Mouse (Mus musculus): ENCODE measurements around the gene Man1c1.

Gene Man1c1

GRCm38 (mm10) chr4:134579212-134579611 lies 124.9 kb downstream of the Man1c1 start:
- DNase-seq (ENCODE audit: low spot score in 2 of 2), result no peak

GRCm38 (mm10) chr4:134578407-134578806 lies 125.7 kb downstream of the Man1c1 start:
- no peak for DNase-seq (ENCODE audit: low spot score in 2 of 2)

DNA sequence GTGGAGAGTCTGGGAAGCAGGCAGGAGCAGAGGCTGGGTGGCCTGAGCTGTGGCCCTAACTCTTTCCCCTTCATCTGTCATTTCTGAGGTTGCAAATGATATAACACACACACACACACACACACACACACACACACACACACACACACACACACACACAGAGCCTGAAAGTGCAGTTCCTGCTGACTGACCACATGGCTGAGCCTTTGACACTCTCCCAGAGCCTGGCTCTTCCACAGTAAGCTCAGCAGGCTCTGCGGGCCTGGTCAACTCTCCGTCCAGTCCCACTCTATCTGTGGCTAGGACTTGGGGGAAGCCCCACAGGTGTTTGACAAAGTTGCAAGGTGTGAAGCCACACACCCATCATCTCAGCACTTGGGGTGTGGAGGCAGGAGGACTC lies 126.8 kb downstream of the Man1c1 start:
- no peak for DNase-seq (ENCODE audit: low spot score in 2 of 2)

DNA sequence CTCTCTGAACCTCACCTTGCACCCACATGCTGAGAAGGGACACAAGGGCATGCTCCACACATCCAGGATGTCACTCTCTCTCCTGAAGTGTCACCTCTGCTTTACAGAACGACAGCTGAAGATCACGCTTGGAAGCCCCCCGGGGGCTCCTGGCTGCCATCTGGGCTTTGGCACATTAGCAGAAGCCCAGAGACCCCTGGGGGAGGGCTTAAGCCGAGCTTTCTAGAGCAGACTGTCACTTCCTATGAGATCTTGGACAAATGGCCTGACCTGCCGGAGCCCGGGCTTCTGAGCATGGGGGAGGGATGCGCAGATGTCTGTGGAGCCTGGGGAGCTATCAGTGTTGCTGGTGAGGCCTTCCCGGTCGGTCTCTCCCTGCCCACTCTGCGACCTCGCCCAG lies 128.6 kb downstream of the Man1c1 start:
- no peak for DNase-seq (ENCODE audit: low spot score in 2 of 2)

- DNase-seq (ENCODE audit: low spot score in 2 of 2), result no peak
These were observed 131.4 kb downstream of the Man1c1 start for GRCm38 (mm10) chr4:134572449-134573300.

GRCm38 (mm10) chr4:134570704-134571451 lies 133.2 kb downstream of the Man1c1 start:
- no peak for DNase-seq (ENCODE audit: low spot score in 2 of 2)

GRCm38 (mm10) chr4:134569831-134570230 lies 134.3 kb downstream of the Man1c1 start:
- no peak for DNase-seq (ENCODE audit: low spot score in 2 of 2)

DNA sequence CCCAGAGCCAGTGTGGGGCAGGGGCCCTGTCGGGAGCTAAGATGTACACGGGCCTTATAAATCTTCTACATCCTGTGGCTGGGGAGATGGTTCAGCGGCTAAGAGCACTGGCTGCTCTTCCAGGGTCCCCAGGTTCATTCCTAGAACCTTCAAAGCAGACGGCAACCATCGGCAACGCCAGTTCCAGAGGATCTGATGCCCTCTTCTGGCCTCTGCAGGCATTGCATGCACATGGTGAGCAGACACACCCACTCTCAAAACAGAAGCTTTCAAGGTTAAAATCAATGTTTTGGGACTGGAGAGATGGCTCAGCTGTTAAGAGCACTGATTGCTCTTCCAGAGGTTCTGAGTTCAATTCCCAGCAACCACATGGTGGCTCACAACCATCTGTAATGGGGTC lies 134.9 kb downstream of the Man1c1 start:
- no peak for DNase-seq (ENCODE audit: low spot score in 2 of 2)

GRCm38 (mm10) chr4:134567377-134568226 lies 136.5 kb downstream of the Man1c1 start:
- no peak for DNase-seq (ENCODE audit: low spot score in 2 of 2)

- DNase-seq (ENCODE audit: low spot score in 2 of 2), result no peak
These were observed 140.0 kb downstream of the Man1c1 start for GRCm38 (mm10) chr4:134564093-134564492.

- no peak for DNase-seq (ENCODE audit: low spot score in 2 of 2)
These were observed 140.5 kb downstream of the Man1c1 start for GRCm38 (mm10) chr4:134563624-134564023.

GRCm38 (mm10) chr4:134562014-134562413 lies 142.1 kb downstream of the Man1c1 start:
- DNase-seq (ENCODE audit: low spot score in 2 of 2), result no peak

GRCm38 (mm10) chr4:134560699-134561098 lies 143.4 kb downstream of the Man1c1 start:
- no peak for DNase-seq (ENCODE audit: low spot score in 2 of 2)

GRCm38 (mm10) chr4:134559154-134559553 lies 144.9 kb downstream of the Man1c1 start:
- DNase-seq (ENCODE audit: low spot score in 2 of 2), result no peak

GRCm38 (mm10) chr4:134558570-134559113 lies 145.4 kb downstream of the Man1c1 start:
- DNase-seq (ENCODE audit: low spot score in 2 of 2), result no peak

GRCm38 (mm10) chr4:134557626-134558249 lies 146.4 kb downstream of the Man1c1 start:
- DNase-seq (ENCODE audit: low spot score in 2 of 2), result no peak

- no peak for DNase-seq (ENCODE audit: low spot score in 2 of 2)
These were observed 148.0 kb downstream of the Man1c1 start for GRCm38 (mm10) chr4:134555956-134556580.

DNA sequence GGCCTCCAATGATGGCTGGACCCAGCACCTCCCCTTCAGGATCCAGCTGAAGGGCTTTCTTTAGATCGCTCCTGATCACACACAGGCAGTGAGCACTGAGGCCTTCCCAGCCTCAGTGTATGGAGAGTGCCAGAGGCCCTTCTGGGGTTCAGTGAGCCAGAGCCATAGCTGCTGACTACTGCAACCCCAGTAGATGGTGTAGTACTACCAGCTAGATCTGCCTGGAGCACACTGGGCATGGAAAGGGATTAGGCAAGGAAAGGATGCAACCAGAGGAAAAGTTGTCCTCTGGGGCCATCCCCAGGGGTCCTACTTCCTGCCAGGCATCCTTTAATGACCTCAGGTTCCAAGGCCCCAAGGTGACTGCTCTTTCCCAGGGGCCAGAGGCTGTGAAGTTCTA lies 150.5 kb downstream of the Man1c1 start:
- DNase-seq (ENCODE audit: low spot score in 2 of 2), result no peak

- DNase-seq (ENCODE audit: low spot score in 2 of 2), result no peak
These were observed 152.4 kb downstream of the Man1c1 start, which contains the start of gene Selenon for GRCm38 (mm10) chr4:134551494-134552316. TSS of gene Selenon (minus strand) at chr4:134552166.

DNA sequence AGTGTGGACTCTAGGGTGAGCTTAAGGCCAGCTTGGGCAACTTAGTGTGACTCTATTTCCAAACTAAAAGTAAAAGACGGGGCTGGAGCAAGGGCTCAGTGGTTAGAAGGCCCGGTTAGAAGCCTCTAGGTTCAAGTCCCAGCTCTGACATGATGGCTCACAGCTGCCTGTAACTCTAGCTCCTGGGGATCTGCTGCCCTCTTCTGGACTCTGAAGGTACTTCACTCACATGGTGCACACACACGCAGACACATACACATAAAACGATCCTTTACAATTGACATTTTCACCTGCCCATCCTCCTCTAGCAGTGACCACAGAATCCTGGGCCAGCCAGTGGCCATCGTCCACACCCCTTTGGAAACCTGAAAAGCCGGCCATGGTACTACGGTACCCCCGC lies 154.2 kb downstream of the Man1c1 start:
- DNase-seq (ENCODE audit: low spot score in 2 of 2), result no peak
